Mouse (Mus musculus) layer of hippocampus, adult 2 months (tissue): ENCODE data around the gene Reep3. TPM values are rescaled to one million over a fixed set of nuclear protein-coding genes. Genes with fewer than 3 reads are reported as not detected.

Experiments
- DNase-seq, 2 experiments: peaks; one replicate each; pipeline ENCODE4 v3.0.0; 2022; ENCODE audit warnings: low spot score in 2 of 2
- H3K27ac ChIP-seq: fragments of 200-600 bp; 2 replicates; pipeline ENCODE4 v1.8.1; 2022
- H3K4me3 ChIP-seq: fragments of 200-600 bp; 2 replicates; pipeline ENCODE4 v1.8.1; 2022; ENCODE audit warnings: mild to moderate bottlenecking
- CTCF ChIP-seq: fragments of 200-600 bp; conservative IDR thresholded peaks from 2 replicates; pipeline ENCODE4 v1.8.1; 2022; ENCODE audit warnings: antibody characterized with exemption, mild to moderate bottlenecking, moderate library complexity
- total RNA-seq, 2 experiments: library from RNA; stranded (reverse); gene quantifications; 2 replicates each; pipeline ENCODE4 v1.2.3; 2021

Reep3 gene
- total RNA-seq, 2 experiments from 2014 or later = 18.3 to 21.9 TPM

DNA sequence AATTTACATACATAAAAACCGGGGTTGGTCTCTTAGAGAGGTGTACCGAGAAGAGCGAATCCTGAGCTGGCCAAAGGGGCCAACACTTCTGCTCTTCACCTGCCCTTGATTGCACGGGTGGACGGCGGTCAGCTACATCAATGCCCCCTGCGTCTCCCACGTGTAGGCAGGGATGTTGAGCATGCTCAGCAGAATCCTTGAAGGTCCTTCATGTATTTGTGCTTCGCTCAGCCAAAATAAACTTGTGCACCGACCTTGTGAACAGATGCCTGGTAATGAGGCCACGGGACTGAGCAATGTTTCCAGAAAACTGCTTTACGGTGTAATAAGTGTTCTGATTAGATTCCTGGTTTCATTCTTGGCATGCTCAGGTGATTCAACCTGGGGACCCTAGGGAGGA is 67.4 kb downstream of the Reep3 start:
- DNase-seq = no peak
- Histone ChIP-seq H3K4me3 (no peak overlapping the region), H3K27ac (no peak overlapping the region)
- no peak for TF ChIP-seq CTCF

DNA sequence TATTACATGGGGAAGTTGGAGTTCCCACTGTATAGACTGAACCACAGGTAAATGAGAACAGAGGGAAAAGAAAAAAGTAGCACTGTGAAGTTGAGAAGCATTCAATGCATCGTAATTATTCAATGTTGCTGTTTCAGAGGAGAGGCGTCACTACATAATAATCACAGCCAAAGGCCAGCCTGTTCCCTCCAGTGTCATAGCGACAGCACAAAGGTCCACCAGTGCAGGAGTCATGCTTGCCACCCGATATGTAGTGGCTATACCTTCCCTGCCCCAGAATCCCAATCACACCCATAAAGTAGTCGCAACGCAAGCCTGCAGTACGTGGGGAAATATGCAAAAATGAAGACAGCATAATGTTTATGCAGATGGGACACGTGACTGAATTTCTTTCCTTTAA is 70.4 kb downstream of the Reep3 start:
- no peak for DNase-seq
- no peak for TF ChIP-seq CTCF
- H3K4me3 ChIP-seq = no peak overlapping the region
- peak overlapping the region; percentile 77 for H3K27ac ChIP-seq

DNA sequence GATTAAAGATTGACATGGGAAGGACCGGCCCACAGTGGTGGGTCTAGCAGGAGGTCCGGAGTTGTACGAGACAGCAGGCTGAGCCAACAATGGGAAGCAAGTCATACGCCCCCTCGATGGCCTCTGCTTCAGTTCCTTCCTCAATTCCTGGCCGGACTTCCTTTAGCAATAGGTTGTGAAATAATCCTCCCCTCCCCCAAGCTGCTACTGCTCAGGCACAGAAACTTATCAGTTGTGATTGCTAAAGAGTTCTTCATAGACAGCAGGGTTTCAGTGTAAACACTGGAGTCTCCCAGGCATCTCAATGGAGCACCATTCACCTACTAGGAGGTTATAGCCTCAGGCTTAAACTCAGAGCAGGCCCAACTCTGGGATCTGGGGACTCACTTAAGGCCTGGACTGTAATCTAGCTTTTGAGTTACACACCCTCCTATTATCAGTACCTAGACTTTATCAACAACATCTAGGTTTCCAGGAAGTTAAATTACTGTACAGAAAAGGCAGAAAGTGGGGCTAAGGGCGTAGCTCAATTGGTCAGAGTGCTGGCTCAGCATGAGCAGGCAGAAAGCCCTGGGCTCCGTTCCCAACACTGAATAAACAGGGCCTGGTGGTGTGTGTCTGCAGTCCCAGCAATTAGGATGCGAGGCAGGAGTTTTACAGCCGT is 71.0 kb downstream of the Reep3 start:
- Histone ChIP-seq H3K27ac (peak overlapping the region; percentile 77), H3K4me3 (no peak overlapping the region)
- peak; percentile 48 to 79 for DNase-seq
- peak; percentile 28; the same call in 1 of the 2 replicates for TF ChIP-seq CTCF

DNA sequence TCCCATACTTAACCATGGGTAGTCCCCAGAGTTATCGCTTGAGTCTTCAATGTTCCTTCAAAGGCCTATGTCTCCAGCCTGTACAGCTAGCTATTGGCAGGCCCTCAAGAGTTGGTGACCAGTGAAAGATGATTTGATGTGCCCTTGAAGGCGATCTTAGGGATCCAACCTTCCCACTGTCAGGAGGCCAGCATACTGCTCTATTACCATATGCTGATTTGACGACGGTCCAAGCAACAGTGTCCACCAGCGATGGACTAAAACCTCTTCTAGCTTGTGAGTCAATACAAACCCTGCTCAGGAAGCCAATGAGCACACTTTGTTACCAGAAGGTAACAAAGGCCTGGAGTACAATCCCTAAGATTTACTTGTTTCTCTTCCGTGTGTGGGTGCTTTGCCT is 72.4 kb downstream of the Reep3 start:
- no peak for DNase-seq
- Histone ChIP-seq H3K27ac (no peak overlapping the region), H3K4me3 (no peak overlapping the region)
- no peak for TF ChIP-seq CTCF

DNA sequence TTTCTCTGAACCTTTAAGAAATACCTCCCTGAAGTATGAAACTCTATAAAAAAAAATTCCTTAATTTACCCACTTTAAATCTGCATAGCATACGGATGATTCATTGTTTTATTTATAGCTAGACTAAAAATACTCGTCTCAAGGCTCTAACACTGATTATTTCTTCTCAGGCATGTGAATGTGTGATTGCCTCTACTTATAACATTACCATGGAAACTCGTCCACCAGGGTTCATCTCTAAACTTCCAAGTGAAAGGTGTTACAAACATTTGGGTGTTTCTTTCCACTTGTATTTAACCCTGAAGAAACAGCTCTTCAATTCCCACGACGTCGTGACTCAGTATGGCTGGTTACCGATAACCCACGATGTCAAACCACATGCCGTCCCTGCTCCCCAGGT is 73.7 kb downstream of the Reep3 start:
- Histone ChIP-seq H3K4me3 (no peak overlapping the region), H3K27ac (no peak overlapping the region)
- no peak for DNase-seq
- no peak for TF ChIP-seq CTCF

DNA sequence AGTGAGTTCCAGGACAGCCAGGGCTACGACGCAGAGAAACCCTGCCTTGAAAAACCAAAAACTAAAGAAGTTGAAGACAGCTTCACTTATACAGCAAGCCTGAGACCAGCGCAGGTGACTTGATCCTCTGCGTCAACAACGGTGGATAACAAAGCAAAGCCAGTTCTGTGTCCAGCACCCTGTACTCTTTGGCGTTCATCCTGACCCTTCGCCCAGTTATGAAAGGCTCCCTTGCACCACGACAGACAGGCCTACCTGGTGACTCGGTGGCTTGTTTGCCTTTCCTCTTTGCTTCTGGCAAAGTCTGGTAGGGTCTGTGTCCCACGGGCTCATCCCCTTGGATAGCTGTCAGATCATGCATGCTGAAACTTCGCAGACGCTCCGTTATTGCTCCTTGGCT is 75.3 kb downstream of the Reep3 start:
- DNase-seq = no peak
- TF ChIP-seq CTCF = no peak
- H3K27ac ChIP-seq = no peak overlapping the region
- H3K4me3 ChIP-seq = no peak overlapping the region

DNA sequence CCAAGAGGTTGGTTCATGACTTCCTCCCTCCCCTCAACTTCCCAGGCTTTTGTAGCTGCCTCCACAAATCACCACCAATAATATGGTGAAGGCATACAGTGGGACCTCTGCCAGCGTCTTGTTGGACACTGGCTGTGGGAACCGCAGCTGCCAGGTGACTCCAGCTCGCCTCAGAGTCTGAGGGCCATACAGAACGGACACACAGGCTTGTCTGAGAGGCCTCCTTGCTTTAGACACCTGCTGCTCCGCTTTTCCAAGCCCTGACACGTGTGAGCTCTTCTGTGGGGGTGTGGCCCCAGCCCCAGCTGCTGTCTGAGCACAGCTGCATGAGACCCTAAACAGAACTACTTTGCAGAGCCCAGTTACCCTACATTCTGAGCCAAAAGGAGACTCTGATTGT is 77.9 kb downstream of the Reep3 start:
- no peak for TF ChIP-seq CTCF
- DNase-seq = no peak
- Histone ChIP-seq H3K4me3 (no peak overlapping the region), H3K27ac (no peak overlapping the region)

DNA sequence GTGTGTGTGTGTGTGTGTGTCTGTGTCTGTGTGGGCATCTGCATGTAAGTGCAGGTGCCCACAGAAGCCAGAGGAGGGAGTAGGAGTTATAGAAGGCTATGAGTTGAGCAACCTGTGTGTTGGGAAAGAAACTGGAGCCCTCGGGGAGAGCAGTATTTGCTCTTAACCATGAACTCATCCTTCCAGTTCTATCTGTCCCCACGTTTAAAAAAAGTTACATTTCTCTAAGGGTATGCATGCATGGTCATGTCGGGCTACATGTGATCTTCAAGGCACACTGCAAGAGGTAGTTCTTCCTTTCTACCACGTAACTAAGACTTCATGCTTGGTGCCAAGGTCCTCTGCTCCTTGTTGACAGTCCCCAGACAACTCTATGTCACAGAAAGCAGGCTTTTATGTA is 78.9 kb downstream of the Reep3 start:
- no peak for DNase-seq
- no peak for TF ChIP-seq CTCF
- Histone ChIP-seq H3K4me3 (no peak overlapping the region), H3K27ac (no peak overlapping the region)

DNA sequence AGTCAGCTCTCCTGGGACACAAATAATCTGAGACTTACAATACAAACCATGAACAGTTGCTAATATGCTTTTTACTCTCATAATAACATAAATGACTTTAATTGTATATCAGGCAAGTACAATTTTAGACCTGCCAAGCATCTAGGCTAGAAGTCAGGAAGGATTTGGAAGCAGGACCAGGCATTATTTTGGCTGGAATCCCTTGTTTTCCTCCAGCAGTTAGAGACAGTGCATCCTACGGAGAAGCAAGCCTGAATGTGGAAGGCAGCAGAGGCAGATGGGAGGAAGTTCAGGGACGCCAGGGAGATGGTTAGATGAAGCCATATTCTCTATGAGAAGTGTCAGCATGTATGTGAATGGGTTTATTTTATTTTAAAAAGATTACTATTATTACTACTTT is 79.4 kb downstream of the Reep3 start:
- TF ChIP-seq CTCF = no peak
- DNase-seq = no peak
- no peak overlapping the region for H3K4me3 ChIP-seq
- H3K27ac ChIP-seq = no peak overlapping the region

DNA sequence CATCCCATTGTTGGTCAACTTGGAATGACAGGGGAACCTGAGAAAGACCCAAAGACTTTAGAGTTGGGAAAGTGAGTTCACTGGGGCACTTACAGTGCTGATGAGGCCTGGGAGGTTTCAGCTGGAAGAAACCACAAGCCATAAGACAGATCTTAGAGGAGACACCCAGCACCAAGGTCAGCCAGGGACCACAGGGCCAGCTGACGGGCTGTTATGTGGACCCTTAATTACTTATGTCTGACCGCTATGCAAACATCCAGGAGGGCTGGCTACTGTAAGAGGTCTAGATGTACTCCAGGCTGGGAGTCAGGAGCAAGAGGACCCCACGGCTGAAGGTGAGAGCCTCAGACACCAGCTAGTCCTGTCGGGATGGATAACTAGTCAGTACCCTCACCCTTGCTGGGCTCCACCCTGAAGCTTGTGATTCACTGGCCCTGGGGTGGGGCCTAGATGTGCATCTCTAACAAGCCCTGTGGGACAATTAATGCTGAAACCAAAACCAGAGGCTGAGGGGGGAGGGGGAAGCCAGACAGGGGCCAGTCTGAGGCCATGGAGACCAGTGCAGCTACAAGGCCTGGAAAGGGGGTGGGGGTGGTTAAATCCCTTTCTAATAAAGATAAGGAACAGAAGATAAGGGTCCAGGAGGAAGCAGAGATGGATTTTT is 80.0 kb downstream of the Reep3 start:
- DNase-seq = no peak

DNA sequence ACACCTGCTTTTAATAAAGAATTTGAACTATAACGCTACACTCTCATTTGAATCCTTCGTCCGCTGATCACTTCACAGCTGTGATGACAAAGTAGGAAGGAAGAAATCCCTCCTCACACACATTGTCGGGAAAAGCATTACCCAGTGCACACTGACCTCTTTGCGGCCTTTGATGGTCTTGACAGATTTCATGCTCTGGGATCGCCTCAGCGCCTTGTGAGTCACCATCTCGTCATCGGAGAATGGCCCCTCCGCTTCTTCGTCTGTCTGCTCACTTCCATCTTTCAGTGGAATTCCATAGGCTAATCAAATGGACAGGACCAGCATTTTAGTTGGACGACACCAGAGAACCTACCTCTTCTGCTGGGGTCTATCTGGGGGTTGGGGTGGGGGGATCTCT is 82.0 kb downstream of the Reep3 start:
- TF ChIP-seq CTCF = no peak
- Histone ChIP-seq H3K4me3 (no peak overlapping the region), H3K27ac (no peak overlapping the region)
- no peak for DNase-seq

More for the DNA sequence above, 80.0 kb downstream of the Reep3 start:
- Histone ChIP-seq H3K27ac (no peak overlapping the region), H3K4me3 (no peak overlapping the region)
- no peak for TF ChIP-seq CTCF

DNA sequence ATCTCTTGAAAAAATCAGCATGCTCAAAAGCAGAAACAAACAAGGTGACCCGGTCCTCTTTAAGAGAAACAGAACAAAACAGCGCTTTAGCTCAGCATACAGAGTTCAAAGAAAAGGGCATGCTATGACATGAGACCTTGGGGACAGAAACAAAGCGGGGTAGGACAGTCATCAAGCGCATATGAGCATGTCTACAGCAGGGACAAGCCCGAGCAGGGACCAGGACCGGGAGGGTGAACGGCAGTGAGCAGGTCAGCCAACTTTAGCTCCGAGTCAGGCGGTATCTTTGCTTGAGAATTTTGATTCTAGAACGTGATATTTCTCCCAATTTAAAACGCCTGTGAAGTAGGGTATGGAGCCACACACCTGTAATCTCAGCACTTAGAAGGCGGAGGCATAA is 86.2 kb downstream of the Reep3 start:
- TF ChIP-seq CTCF = no peak
- Histone ChIP-seq H3K4me3 (no peak overlapping the region), H3K27ac (no peak overlapping the region)
- no peak for DNase-seq

DNA sequence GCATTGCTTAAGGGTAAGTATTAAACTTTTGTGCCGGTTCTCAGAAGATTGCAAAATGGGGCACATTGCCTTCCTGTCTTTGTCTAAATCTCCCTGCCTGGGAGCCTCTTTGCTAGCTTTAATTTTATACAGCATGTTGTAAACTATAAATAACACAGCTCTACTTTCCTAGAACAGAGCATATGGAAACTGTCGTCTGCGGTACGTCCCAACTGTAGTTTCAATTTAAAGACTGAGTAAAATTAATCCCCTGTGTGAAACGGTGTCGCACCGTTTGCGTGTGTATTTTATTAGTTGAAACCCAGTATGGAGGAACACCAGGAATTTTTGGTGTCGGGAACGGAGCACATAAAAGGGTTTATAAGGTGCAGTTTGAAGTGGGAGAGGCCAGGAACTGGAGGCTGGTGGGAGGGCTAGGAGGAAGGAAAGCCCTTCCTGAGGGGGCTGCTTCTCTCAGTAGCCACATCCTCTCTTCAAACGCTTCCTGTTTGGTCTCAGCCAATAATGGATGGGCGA is 92.2 kb downstream of the Reep3 start:
- DNase-seq = peak; percentile 14 to 36
- H3K27ac ChIP-seq = peak overlapping the region; percentile 84
- TF ChIP-seq CTCF = no peak
- peak overlapping the region; percentile 40 for H3K4me3 ChIP-seq

DNA sequence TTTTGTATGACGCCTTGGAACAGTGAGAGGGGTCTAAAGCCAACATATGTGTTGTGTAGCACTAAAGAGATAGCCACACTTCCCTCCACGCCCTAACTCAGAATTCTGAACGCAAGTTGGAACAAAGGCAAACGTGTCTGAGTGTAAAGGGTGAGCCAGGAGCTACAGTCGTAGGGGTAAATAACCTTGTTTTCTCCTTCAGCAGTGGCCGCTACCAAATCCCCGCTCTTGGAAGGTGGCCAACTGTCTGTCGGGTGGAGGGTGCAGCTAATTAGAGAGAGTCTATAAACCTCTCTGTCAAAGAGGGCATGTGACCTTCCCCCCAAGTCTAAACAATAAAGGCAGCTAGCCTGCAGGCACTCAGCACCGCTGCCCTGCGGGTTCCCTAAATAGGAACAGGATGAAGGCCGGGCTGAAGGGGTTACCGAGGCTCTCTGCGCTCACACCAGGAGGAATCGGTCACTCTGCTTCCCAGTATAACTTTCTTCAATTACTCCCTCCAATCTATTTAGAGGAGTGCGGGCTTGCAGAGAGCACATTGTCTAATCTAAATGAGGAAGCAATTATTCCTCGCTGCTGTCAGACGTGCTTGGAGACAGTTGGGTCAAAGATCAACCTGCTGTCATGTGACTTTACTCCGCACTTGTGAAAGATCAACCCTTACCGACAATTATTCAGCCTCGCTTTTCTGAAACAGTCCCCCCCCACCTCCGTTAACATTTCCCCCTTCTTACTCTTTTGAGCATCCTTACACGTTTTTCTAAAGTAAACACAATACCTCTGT is 92.8 kb downstream of the Reep3 start:
- no peak for TF ChIP-seq CTCF
- peak in 1 of 2 experiments; percentile 29 for DNase-seq
- Histone ChIP-seq H3K4me3 (peak overlapping the region; percentile 40), H3K27ac (peak overlapping the region; percentile 84)
